Mouse (Mus musculus): ENCODE results near the gene D1Ertd622e.

Gene D1Ertd622e

GRCm38 (mm10) chr1:97661406-97662241, at the start of gene D1Ertd622e:
Gene D1Ertd622e, minus strand, starts transcription at chr1:97662074.
- peak; percentile 51 for DNase-seq (ENCODE audit: low read depth, low spot score)

- DNase-seq (ENCODE audit: low read depth, low spot score) = no peak
Observed at GRCm38 (mm10) chr1:97710520-97710919, 48.6 kb upstream of the D1Ertd622e start.

DNA sequence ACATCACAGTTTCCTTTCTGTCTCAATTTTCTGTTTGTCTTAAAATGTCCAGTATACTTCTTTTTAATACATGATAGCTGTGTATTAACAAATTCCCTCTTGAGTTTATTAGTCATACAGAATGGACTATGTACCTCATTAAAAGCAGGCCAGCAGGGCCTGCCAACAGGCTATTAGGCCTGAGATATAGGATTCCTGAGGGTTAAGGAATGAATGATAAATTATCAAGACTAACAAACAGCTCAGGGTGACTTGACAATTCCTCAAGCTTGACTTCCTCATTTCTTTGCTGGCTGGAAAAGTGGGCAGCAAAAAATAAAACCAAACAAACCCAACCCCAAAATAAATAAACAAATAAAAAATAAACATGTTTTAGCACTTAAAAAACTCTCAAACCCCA, 43.5 kb upstream of the D1Ertd622e start:
- DNase-seq (ENCODE audit: low read depth, low spot score) = no peak

GRCm38 (mm10) chr1:97704646-97705045, 42.8 kb upstream of the D1Ertd622e start:
- DNase-seq (ENCODE audit: low read depth, low spot score) = no peak

GRCm38 (mm10) chr1:97698956-97699570, 37.2 kb upstream of the D1Ertd622e start:
- DNase-seq (ENCODE audit: low read depth, low spot score) = no peak

- no peak for DNase-seq (ENCODE audit: low read depth, low spot score)
Observed at GRCm38 (mm10) chr1:97697273-97697672, 35.4 kb upstream of the D1Ertd622e start.

DNA sequence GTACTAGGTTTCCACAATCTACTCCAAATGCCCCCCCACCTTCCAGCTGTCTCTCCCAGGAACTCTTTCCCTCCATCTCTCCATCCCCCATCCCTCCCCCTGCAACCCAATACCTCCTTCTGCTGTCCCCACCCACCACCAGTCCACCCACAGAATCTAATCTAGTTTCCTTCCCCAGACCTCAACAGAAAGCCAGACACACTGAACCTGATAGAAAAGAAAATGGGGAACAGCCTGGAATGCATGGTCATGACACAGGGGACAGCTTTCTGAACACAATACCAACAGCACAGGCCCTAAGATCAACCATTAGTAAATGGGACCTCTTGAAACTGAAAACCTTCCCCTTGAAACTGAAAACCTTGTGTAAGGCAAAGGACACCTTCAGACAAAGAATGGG, 32.0 kb upstream of the D1Ertd622e start:
- no peak for DNase-seq (ENCODE audit: low read depth, low spot score)

GRCm38 (mm10) chr1:97688756-97689155, 26.9 kb upstream of the D1Ertd622e start:
- DNase-seq (ENCODE audit: low read depth, low spot score) = peak; percentile 66

GRCm38 (mm10) chr1:97676526-97677177, 14.8 kb upstream of the D1Ertd622e start:
- peak; percentile 28 for DNase-seq (ENCODE audit: low read depth, low spot score)

DNA sequence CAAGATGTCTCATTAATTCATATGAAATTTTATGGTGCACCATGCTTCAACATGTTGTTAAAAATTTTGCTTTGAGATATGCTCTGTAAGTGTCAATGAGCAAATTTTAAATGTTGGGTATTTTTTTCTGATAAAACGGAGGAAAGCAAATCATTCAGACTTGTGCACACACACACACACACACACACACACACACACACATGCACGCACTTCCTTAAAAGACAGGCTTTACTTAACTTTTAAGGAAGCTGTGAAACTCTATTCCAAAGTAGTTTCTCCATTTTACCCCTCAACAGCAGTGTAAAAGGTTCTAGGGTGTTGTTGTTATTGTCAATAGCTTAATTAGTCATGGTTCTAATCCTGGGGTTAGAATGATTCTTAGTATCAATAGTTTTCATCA, 14.2 kb upstream of the D1Ertd622e start:
- DNase-seq (ENCODE audit: low read depth, low spot score) = no peak

GRCm38 (mm10) chr1:97672849-97673248, 11.0 kb upstream of the D1Ertd622e start:
- DNase-seq (ENCODE audit: low read depth, low spot score) = no peak

- DNase-seq (ENCODE audit: low read depth, low spot score) = no peak
Observed at GRCm38 (mm10) chr1:97667288-97667687, 5.4 kb upstream of the D1Ertd622e start.

GRCm38 (mm10) chr1:97662324-97662723, 450 bp upstream of the D1Ertd622e start:
- DNase-seq (ENCODE audit: low read depth, low spot score) = peak; percentile 12

GRCm38 (mm10) chr1:97660687-97661405, 1.0 kb downstream of the D1Ertd622e start:
- DNase-seq (ENCODE audit: low read depth, low spot score) = peak; percentile 73

DNA sequence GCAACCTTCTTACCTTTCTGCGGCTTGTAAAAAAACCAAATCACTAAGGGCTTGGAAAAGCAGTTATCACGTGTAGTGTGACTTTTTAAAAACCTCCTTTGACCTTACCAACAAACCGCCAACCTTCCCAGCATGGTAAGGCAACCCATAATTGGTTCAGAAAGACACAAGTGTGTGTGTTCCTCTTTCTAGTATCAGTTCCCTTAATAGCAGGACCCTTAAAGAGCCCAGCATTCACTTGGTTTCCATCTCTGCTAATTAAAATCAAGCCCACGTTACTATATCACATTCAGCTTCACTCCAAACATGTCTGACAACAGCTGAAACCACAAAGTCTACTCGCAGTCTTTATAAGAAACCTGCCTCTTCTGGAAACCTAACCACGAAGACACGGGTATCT, 2.5 kb downstream of the D1Ertd622e start:
- no peak for DNase-seq (ENCODE audit: low read depth, low spot score)

- DNase-seq (ENCODE audit: low read depth, low spot score) = no peak
Observed at GRCm38 (mm10) chr1:97657786-97658185, 4.1 kb downstream of the D1Ertd622e start.

DNA sequence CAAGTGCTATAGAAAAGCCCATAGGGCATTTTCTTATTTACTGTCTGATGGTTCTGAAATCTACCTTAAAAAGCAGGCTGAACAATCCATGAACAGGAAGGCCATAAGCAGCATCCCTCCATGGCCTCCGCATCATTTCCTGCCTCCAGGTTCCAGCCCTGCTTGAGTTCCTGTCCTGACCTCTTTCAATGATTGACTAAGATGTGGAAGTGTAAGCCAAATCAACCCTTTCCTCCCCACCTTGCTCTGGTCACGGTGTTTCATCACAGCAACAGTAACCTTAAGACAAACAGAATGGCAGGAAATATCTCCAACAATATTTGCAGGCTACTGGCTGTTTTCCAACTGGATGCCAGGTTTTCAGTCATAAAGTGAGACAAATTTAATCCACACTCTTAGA, 4.7 kb downstream of the D1Ertd622e start:
- DNase-seq (ENCODE audit: low read depth, low spot score) = no peak

DNA sequence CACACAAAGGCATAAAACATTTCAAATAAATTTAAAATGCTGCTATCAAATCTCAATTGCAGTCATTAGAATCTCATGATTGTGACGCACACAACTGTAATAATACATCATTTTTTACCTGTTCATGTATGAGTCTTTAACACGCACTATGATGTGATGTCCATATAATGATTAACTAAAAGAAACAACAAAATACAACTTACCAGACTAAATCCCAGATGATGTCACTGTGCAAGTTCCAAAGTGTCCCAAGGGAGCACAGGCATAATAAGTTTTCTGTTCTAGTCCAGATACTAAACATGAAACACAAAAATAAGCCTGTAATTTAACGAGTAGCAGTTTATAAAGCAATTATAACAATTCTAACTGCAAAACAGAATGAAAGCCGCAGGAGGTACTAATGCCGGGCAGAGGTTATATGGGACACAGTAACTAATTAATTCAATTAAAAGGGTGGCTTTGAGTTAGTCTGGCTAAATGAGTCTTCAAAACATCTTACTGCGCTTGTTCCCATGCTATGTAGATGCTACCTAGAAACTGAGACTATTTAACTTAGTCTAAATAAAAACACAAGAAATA, 7.4 kb downstream of the D1Ertd622e start:
- no peak for DNase-seq (ENCODE audit: low read depth, low spot score)

- DNase-seq (ENCODE audit: low read depth, low spot score) = no peak
Observed at GRCm38 (mm10) chr1:97650553-97651123, 11.2 kb downstream of the D1Ertd622e start.

DNA sequence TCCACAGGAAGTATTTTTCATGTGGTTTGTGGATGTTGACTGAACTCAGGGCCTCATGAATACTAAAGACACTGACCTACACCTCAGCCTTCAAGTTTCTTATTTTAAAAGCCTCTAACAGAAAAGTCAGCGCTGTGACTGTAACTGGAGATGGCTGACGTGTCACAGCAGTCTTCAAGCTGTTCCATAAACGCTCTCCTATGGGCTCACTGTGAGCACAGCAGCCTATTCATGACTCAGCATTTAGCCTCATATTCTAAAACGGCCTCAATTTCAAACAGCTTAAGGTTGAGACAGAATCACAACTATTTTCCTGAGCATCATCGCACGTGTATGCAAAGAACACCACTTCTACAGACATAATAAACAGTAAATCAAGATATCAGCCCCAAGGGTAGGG, 11.8 kb downstream of the D1Ertd622e start:
- no peak for DNase-seq (ENCODE audit: low read depth, low spot score)

GRCm38 (mm10) chr1:97647037-97647436, 14.8 kb downstream of the D1Ertd622e start:
- peak; percentile 66 for DNase-seq (ENCODE audit: low read depth, low spot score)
